Mouse (Mus musculus) liver, embryonic 13.5 days (tissue): ENCODE data around the gene Hectd1. TPM values are rescaled to one million over a fixed set of nuclear protein-coding genes. Genes with fewer than 3 reads are reported as not detected.

Experiments
- ATAC-seq: fragments of 200-750 bp; cut with Nextera tagmentation; 2 replicates; pipeline ENCODE4 v1.8.0; 2017; ENCODE audit warnings: low read depth, mild to moderate bottlenecking, moderate number of reproducible peaks, moderate library complexity
- DNase-seq: peaks from one replicate; pipeline ENCODE4 v3.0.0; 2022
- H3K27ac ChIP-seq: fragments of 300-500 bp; sonication (generic); 2 replicates; pipeline ENCODE4 v1.5.1; 2015; ENCODE audit warnings: moderate library complexity, mild to moderate bottlenecking, inconsistent platforms
- H3K27me3 ChIP-seq: fragments of 300-500 bp; sonication (generic); 2 replicates; pipeline ENCODE4 v1.6.1; 2015; ENCODE audit warnings: mild to moderate bottlenecking, inconsistent platforms
- H3K36me3 ChIP-seq: fragments of 300-500 bp; sonication (generic); 2 replicates; pipeline ENCODE4 v1.6.1; 2015; ENCODE audit warnings: mild to moderate bottlenecking, inconsistent platforms
- H3K4me1 ChIP-seq: fragments of 300-500 bp; sonication (generic); replicated peaks from 2 replicates; pipeline ENCODE4 v1.6.1; 2015; ENCODE audit warnings: inconsistent platforms
- H3K4me2 ChIP-seq: fragments of 300-500 bp; sonication (generic); 2 replicates; pipeline ENCODE4 v1.6.1; 2015; ENCODE audit warnings: inconsistent platforms, mild to moderate bottlenecking, moderate library complexity
- H3K4me3 ChIP-seq: fragments of 300-500 bp; sonication (generic); replicated peaks from 2 replicates; pipeline ENCODE4 v1.5.1; 2015; ENCODE audit warnings: mild to moderate bottlenecking, inconsistent platforms
- H3K9ac ChIP-seq: fragments of 300-500 bp; sonication (generic); 2 replicates; pipeline ENCODE4 v1.6.1; 2015; ENCODE audit warnings: mild to moderate bottlenecking, inconsistent platforms
- H3K9me3 ChIP-seq: fragments of 300-500 bp; sonication (generic); replicated peaks from 2 replicates; pipeline ENCODE4 v1.6.1; 2016; ENCODE audit warnings: inconsistent platforms
- WGBS: fragments of 180-500 bp; shearing (Covaris S2); methylation state at CpG from one replicate; pipeline ENCODE4 v1.1.7; 2015; ENCODE audit not compliant: insufficient replicate concordance; 5-methylcytosine and 5-hydroxymethylcytosine counted together
- polyA plus RNA-seq: library from polyadenylated mRNA; unstranded; fragments of >200 nt; fragmentation: Nextera tagmentation; extraction: Ambion mirVana; gene quantifications from 2 replicates; pipeline ENCODE4 v1.2.1, GENCODE M21; 2015

Hectd1 gene
- polyA plus RNA-seq, 1 experiment from 2014 or later: 29.6 TPM

- peak overlapping the region; percentile 83 for H3K27ac ChIP-seq
- no peak overlapping the region for H3K4me3 ChIP-seq
- H3K9ac ChIP-seq: peak overlapping the region; percentile 44; the same call in 1 of the 2 replicates
- peaks cover 59% of the 10 kb centered on the region for H3K36me3 ChIP-seq
- ATAC-seq (no peak), DNase-seq (no peak)
- WGBS: 67% methylated on average over 2 of the region's 2 CpGs
- peaks cover 89% of the 10 kb centered on the region for H3K4me1 ChIP-seq
- H3K9me3 ChIP-seq: no peaks in the 10 kb centered on the region
- peak overlapping the region; percentile 19; the same call in 1 of the 2 replicates for H3K4me2 ChIP-seq
- H3K27me3 ChIP-seq: no peaks in the 10 kb centered on the region
Observed at GRCm38 (mm10) chr12:51822861-51823260, 6.5 kb downstream of the Hectd1 start.

- Histone ChIP-seq H3K4me2 (peak overlapping the region; percentile 30), H3K4me1 (peaks cover 89% of the 10 kb centered on the region), H3K36me3 (peaks cover 61% of the 10 kb centered on the region), H3K9ac (peak overlapping the region; percentile 44; the same call in 1 of the 2 replicates), H3K27me3 (no peaks in the 10 kb centered on the region), H3K27ac (peak overlapping the region; percentile 83), H3K4me3 (no peak overlapping the region), H3K9me3 (no peaks in the 10 kb centered on the region)
- ATAC-seq (no peak), DNase-seq (no peak)
- 31% methylated on average over 2 of the region's 3 CpGs for WGBS
Observed at GRCm38 (mm10) chr12:51822236-51822635, 7.1 kb downstream of the Hectd1 start.

GRCm38 (mm10) chr12:51821256-51821655 is 8.1 kb downstream of the Hectd1 start:
- no peaks in the 10 kb centered on the region for H3K9me3 ChIP-seq
- H3K27me3 ChIP-seq: no peaks in the 10 kb centered on the region
- H3K4me1 ChIP-seq: peaks cover 85% of the 10 kb centered on the region
- 8% methylated on average over 2 of the region's 2 CpGs for WGBS
- H3K27ac ChIP-seq: peak overlapping the region; percentile 84
- DNase-seq (peak; percentile 69), ATAC-seq (peak; percentile 86)
- peak overlapping the region; percentile 58 for H3K4me2 ChIP-seq
- H3K36me3 ChIP-seq: peaks cover 58% of the 10 kb centered on the region
- H3K9ac ChIP-seq: peak overlapping the region; percentile 64
- peak overlapping the region; percentile 21 for H3K4me3 ChIP-seq

- peak overlapping the region; percentile 54; the same call in 1 of the 2 replicates for H3K9ac ChIP-seq
- H3K4me1 ChIP-seq: peaks cover 82% of the 10 kb centered on the region
- H3K36me3 ChIP-seq: peaks cover 55% of the 10 kb centered on the region
- ATAC-seq (peak; percentile 57), DNase-seq (no peak)
- H3K9me3 ChIP-seq: no peaks in the 10 kb centered on the region
- no peaks in the 10 kb centered on the region for H3K27me3 ChIP-seq
- H3K4me3 ChIP-seq: no peak overlapping the region
- peak overlapping the region; percentile 75 for H3K27ac ChIP-seq
- peak overlapping the region; percentile 30 for H3K4me2 ChIP-seq
- 38% methylated on average over 4 of the region's 4 CpGs for WGBS
Observed at GRCm38 (mm10) chr12:51819951-51820498, 9.3 kb downstream of the Hectd1 start.

- Histone ChIP-seq H3K36me3 (peaks cover 52% of the 10 kb centered on the region), H3K27me3 (no peaks in the 10 kb centered on the region), H3K4me1 (peaks cover 76% of the 10 kb centered on the region), H3K27ac (peak overlapping the region; percentile 59), H3K9ac (peak overlapping the region; percentile 27; the same call in 1 of the 2 replicates), H3K9me3 (no peaks in the 10 kb centered on the region), H3K4me2 (peak overlapping the region; percentile 21; the same call in 1 of the 2 replicates), H3K4me3 (no peak overlapping the region)
- WGBS: 43% methylated on average over 8 of the region's 8 CpGs
- ATAC-seq (no peak), DNase-seq (no peak)
Observed at GRCm38 (mm10) chr12:51817815-51818613, 11.3 kb downstream of the Hectd1 start.

- DNase-seq (no peak), ATAC-seq (no peak)
- peaks cover 53% of the 10 kb centered on the region for H3K4me1 ChIP-seq
- H3K4me2 ChIP-seq: no peak overlapping the region
- H3K27ac ChIP-seq: peak overlapping the region; percentile 21
- no peaks in the 10 kb centered on the region for H3K27me3 ChIP-seq
- WGBS: 71% methylated on average over 5 of the region's 5 CpGs
- H3K36me3 ChIP-seq: peaks cover 52% of the 10 kb centered on the region
- H3K9ac ChIP-seq: peak overlapping the region; percentile 7; the same call in 1 of the 2 replicates
- H3K9me3 ChIP-seq: no peaks in the 10 kb centered on the region
- H3K4me3 ChIP-seq: no peak overlapping the region
Observed at GRCm38 (mm10) chr12:51811388-51812140, 17.8 kb downstream of the Hectd1 start.

- DNase-seq (no peak), ATAC-seq (no peak)
- Histone ChIP-seq H3K4me1 (peaks cover 53% of the 10 kb centered on the region), H3K4me3 (no peak overlapping the region), H3K4me2 (no peak overlapping the region), H3K9ac (no peak overlapping the region), H3K27ac (no peak overlapping the region), H3K27me3 (no peaks in the 10 kb centered on the region), H3K9me3 (no peaks in the 10 kb centered on the region), H3K36me3 (peaks cover 60% of the 10 kb centered on the region)
Observed at GRCm38 (mm10) chr12:51810564-51810963, 18.8 kb downstream of the Hectd1 start.

GRCm38 (mm10) chr12:51784842-51785241 is 44.5 kb downstream of the Hectd1 start:
- no peak overlapping the region for H3K4me2 ChIP-seq
- H3K4me3 ChIP-seq: no peak overlapping the region
- H3K27ac ChIP-seq: no peak overlapping the region
- H3K36me3 ChIP-seq: peaks cover 90% of the 10 kb centered on the region
- peak; percentile 34 for DNase-seq
- no peak overlapping the region for H3K9ac ChIP-seq
- 86% methylated on average over 7 of the region's 7 CpGs for WGBS
- no peaks in the 10 kb centered on the region for H3K4me1 ChIP-seq
- peak; percentile 70 for ATAC-seq
- H3K9me3 ChIP-seq: no peaks in the 10 kb centered on the region
- no peaks in the 10 kb centered on the region for H3K27me3 ChIP-seq

- H3K4me2 ChIP-seq: no peak overlapping the region
- WGBS: 85% methylated on average over 15 of the region's 15 CpGs
- DNase-seq (no peak), ATAC-seq (0 out of 2 replicates have a peak, but pooled peaks have one; percentile 10)
- H3K9ac ChIP-seq: no peak overlapping the region
- no peak overlapping the region for H3K4me3 ChIP-seq
- H3K9me3 ChIP-seq: no peaks in the 10 kb centered on the region
- no peak overlapping the region; the same call in 1 of the 2 replicates for H3K27ac ChIP-seq
- H3K27me3 ChIP-seq: no peaks in the 10 kb centered on the region
- H3K36me3 ChIP-seq: peaks cover 81% of the 10 kb centered on the region
- no peaks in the 10 kb centered on the region for H3K4me1 ChIP-seq
Observed at GRCm38 (mm10) chr12:51768702-51769101, 60.6 kb downstream of the Hectd1 start.

- DNase-seq (no peak), ATAC-seq (peak; percentile 39; the same call in 1 of the 2 replicates)
- no peaks in the 10 kb centered on the region for H3K4me1 ChIP-seq
- H3K9ac ChIP-seq: no peak overlapping the region
- H3K9me3 ChIP-seq: no peaks in the 10 kb centered on the region
- H3K27ac ChIP-seq: no peak overlapping the region
- H3K4me3 ChIP-seq: no peak overlapping the region
- WGBS: 74% methylated on average over 4 of the region's 4 CpGs
- H3K36me3 ChIP-seq: peaks cover 82% of the 10 kb centered on the region
- no peak overlapping the region for H3K4me2 ChIP-seq
- H3K27me3 ChIP-seq: no peaks in the 10 kb centered on the region
Observed at GRCm38 (mm10) chr12:51767454-51767853, 61.9 kb downstream of the Hectd1 start.

GRCm38 (mm10) chr12:51759374-51759773 is 70.0 kb downstream of the Hectd1 start:
- Histone ChIP-seq H3K27me3 (no peaks in the 10 kb centered on the region), H3K27ac (no peak overlapping the region), H3K4me2 (no peak overlapping the region), H3K9me3 (no peaks in the 10 kb centered on the region), H3K9ac (no peak overlapping the region), H3K4me3 (no peak overlapping the region), H3K4me1 (no peaks in the 10 kb centered on the region), H3K36me3 (peaks cover 89% of the 10 kb centered on the region)
- no peak for DNase-seq
- ATAC-seq: no peak
- 91% methylated on average over 3 of the region's 3 CpGs for WGBS
